Mouse (Mus musculus) ES-CJ7 (cell line): ENCODE data around the gene Rnf151.

Source experiments
- DNase-seq: peaks from one replicate; pipeline ENCODE4 v3.0.0; 2011; ENCODE audit warnings: low read depth, low spot score

Rnf151 gene

DNA sequence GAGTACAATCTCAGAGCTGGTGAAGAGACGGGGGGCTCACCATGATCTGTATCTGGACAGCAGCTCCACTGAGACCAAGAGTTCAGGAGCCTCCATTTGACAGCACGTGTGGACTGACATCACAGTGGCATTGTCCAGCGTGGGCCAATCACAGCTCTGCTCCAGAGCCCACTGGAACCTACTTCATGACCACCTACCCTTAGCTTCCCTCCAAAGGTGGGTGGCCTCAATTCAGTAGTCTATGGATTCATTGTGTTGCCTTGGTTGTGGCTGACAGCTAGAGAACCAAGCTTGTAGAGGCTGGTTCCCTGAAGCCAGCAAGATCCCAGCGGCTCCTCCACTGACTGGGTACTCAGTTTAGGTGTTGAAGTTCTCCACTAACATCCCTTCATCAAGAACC is at the start of gene Rnf151, which contains the start of gene Rps2:
Gene Rnf151, minus strand, starts transcription at position 121 of the 400 bp plus-strand sequence.
Gene Rps2, plus strand, starts transcription at position 174 of the 400 bp plus-strand sequence.
- no peak for DNase-seq

GRCm38 (mm10) chr17:24766266-24766875 is 48.5 kb upstream of the Rnf151 start:
- no peak for DNase-seq

DNA sequence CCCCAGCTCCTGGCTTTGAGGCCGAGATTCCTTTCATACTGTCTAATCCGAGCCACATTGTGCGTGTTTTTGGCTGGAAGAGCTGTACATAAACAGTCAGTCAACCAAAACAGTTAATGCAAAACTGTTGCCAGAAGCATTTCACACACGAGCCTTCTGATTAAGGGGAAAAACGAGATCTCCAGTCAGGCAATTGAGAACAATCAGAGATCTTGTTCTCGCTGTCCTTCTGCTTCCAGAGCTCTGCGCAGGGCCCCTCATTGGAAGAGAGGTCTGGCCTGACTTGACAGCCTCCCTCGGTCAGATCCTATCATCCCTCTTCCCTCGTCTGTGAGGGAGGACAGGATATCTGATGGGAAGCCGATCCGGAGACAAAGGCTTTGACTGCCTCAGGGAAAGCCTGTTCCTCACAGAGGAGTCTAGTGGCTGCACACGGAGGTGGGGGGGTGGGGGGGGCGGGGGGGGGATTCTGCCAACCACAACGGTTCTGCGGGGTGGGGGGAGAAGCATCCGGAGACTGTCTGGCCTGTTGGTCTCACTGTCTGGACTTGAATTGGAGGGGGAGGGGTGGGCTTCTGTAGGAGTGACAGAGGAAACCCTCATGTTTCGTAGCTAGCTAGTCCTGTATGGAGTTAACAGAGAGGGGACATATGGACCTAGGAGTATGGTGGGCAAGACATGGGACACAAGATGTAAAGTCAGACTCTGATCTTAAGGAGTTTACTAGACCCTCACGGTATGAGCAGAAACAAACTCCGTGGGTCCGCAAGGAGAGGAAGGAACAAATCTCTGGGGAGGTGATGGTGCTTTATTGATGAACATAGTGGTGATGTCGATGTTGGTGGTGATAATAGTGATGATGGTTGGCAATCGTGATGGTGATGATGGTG is 47.4 kb upstream of the Rnf151 start:
- no peak for DNase-seq

GRCm38 (mm10) chr17:24761121-24761520 is 43.3 kb upstream of the Rnf151 start:
- no peak for DNase-seq

GRCm38 (mm10) chr17:24757394-24757793 is 39.5 kb upstream of the Rnf151 start:
- no peak for DNase-seq

DNA sequence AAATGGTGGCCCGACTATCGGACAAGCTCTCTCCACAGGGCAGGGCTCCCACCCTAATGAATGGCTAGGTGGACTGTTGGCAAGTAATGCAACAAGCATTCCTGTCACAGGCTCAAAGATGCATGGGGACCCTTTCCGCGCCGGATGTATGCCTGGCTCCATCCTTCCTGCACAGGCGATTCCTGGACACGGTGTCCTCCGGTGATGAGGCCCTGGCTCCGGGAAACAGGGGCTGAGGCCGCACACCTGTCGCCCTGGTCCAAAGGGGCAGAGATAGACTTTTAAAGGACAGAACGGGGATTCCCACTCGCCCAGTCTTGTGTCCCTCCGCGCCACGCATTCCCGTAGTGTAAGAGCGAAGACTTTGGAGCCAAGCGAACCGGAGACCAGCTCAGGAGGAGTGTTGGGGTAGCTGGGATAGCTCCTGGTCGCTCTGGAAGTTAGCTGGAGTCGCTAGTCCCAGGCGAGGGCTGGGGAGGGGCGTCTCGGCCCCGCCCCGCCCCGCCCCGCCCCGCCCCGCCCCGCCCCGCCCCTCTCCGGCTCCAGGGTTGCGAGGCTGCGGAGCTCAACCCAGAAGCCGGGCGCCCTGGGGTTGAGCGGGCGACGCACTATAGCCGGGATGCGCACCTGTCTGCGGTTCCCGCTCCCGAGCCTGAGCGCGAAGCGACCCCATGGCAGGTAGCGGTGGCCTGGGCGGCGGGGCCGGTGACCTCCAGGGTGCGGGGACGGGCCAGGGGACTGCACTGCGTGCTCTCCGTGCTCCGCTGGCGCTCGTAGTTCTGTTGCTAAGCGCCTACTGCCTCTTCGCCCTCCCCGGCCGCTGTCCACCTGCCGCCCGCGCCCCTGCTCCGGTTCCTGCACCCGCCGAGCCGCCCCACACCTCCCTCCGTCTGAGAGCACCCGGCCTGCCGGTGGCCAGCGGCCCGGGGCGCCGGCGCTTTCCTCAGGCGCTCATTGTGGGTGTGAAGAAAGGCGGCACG is 34.8 kb upstream of the Rnf151 start, which contains the start of gene Hs3st6:
Gene Hs3st6, plus strand, starts transcription at position 574 of the 980 bp plus-strand sequence.
- no peak for DNase-seq

DNA sequence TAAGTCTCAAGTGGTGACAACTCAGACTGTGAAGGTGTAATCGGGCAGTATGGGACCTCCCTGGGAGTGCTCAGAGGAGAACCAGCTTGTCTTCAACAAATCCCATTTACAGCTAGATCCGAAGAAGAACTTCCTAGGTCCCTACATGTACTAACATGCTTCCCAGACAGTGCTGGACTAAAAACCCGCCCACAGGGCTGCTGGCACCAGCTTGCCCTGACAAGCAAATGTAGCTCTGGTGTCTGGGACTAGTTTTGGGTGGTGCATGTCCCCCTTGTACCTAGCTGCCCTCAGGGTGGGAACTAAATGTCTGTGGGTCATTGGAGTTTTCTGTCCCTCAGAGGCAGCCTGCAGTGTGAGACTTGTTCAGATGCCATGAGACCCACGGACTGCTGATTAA is 33.7 kb upstream of the Rnf151 start:
- no peak for DNase-seq

DNA sequence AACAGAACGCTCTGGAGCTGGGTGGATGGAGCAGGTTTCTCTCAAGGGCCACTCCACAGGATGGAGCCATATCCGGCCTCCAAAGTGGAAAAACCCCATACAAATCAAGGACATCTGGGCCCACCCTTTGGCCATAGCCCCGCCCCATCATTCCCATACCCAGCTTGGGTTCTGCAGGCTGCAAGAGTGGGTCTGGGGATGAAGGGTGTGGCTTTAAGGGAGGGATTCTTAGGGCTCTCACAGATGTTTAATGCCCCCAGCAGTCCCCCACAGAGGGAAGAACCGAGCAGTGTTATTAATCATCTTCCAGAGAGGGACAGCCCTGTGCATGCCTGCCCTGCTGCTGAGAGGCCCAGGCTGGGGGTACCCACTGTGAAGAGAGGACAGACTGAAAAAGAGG is 29.1 kb upstream of the Rnf151 start:
- DNase-seq = no peak

- peak; percentile 91 for DNase-seq
Measured at GRCm38 (mm10) chr17:24745526-24746497, 27.9 kb upstream of the Rnf151 start.

DNA sequence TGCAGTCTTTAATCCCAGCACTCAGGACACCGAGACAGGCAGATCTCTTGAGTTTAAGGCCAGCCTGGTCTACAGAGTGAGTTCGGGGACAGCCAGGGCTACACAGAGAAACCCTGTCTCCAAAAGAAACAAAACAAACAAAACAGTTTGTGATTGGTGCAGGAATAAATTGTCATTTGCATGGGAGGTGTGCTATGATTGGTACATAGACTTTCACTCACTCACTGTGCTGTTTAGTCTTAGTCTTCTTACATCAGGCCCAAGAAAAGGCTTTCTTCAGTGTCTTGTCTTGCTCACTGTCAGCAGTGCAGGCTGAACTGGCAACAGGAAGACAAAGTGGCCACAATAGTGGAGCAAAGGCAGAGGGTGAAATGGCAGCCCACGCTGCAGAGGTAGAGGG is 26.5 kb upstream of the Rnf151 start:
- no peak for DNase-seq

DNA sequence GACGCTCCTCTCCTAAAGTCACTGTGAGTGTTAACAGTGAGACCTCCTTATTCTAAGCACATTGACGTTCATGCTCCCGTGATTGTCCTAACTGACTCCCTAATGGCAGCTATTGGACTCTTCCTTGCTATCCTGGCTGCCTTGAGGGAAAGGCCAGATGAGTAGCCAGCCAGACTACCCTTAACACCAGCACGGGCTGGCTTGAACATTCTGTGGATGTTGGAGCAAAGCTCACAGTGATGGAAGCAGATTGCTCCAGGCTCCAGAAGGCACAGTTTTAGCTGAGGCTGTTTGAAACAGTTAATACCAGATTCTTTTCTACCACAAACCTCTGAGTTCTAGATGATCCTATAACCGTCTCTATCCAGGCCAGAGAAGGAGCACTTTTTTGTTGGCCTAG is 26.0 kb upstream of the Rnf151 start:
- no peak for DNase-seq

- DNase-seq = no peak
Measured at GRCm38 (mm10) chr17:24742307-24742706, 24.4 kb upstream of the Rnf151 start.

DNA sequence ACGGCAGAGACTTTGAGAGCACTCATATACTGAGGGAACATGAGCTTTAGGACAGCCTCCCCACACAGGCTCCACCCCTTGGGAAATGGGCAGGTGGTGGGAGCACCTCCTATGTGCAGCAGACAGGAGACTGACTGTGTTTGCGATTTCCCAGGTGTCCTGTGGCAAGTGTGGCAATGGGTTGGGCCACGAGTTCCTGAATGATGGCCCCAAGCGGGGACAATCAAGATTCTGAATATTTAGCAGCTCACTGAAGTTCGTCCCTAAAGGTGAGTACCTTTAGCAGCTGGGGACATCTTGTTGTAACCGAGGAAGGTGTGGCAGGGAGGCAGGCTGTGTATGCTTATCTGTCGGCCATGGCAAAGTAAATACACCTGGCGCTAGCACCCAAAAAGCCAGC is 22.1 kb upstream of the Rnf151 start:
- DNase-seq = no peak

GRCm38 (mm10) chr17:24738238-24738637 is 20.4 kb upstream of the Rnf151 start:
- DNase-seq = no peak

GRCm38 (mm10) chr17:24737135-24737810 is 19.4 kb upstream of the Rnf151 start:
- no peak for DNase-seq

DNA sequence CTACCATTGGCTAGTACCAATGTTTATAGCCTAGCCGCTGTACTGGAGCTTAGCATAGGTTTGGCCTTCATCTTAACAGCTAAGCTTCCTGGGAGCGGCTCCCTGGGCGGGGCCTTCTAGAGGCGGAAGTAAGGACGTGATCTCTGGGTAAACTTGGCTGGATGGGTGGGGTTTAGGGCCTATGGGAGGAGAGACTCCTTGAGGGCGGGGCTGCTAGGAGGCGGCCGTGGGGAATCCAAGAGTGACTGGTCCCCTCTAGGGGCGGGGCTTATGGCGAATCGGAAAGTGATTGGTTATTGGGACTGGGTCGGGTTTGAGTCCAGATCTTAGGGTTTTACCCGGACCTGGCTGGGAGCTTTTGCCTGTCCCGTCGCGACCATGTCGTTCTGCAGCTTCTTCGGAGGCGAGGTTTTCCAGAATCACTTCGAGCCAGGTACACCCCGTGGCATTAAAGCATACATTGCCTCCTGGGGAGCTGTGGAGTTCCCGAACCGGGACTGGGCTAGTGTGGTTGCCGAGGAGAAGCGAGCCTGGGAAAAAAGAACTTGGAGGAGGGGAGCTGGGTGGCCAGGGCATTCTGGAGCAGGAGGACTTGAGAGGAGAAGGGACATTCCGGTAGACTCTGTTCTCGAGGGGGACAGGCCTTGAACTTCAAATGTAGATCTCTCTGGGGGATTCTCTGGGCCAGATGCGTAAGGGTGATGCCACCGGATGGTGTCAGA is 18.6 kb upstream of the Rnf151 start, which contains the start of gene Msrb1:
Gene Msrb1, plus strand, starts transcription at position 313 of the 722 bp plus-strand sequence.
- peak; percentile 99 for DNase-seq

DNA sequence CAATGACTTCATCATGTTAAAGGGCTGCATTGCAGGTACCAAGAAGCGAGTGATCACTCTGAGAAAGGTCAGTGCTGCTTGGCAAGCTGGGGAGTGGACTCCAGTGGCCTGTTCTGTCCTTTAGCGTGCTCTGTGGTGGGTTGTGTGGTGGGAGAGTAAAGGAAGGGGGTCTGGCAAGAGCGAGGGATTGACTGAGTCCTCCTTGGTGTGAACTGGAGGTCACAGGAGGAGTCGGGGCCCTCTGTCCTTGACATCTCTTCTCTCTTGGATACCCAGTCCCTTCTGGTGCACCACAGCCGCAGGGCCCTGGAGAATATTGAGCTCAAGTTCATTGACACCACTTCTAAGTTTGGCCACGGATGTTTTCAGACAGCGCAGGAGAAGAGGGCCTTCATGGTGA is 17.6 kb upstream of the Rnf151 start:
- no peak for DNase-seq

GRCm38 (mm10) chr17:24734513-24734912 is 16.6 kb upstream of the Rnf151 start:
- no peak for DNase-seq

- no peak for DNase-seq
Measured at GRCm38 (mm10) chr17:24733434-24734050, 15.7 kb upstream of the Rnf151 start.
